Mouse (Mus musculus) heart, postnatal 14 days (tissue): Measurements from ENCODE around the gene Dot1l. TPM values are rescaled to one million over a fixed set of nuclear protein-coding genes. Genes with fewer than 3 reads are reported as not detected.

Experiments used
- DNase-seq, 2 experiments: peaks; one replicate each; pipeline ENCODE4 v3.0.0; 2021 to 2022
- intact Hi-C: fragments of 180-260 bp; cut with DNase I; formaldehyde crosslinking; loops from one replicate; pipeline ENCODE4 v1.15.1; 2025
- total RNA-seq, 2 experiments: library from RNA; stranded (reverse); gene quantifications; 2 replicates each; pipeline ENCODE4 v1.2.3; 2021

The Dot1l gene
- total RNA-seq, 2 experiments from 2014 or later = 55.1 to 56.3 TPM

DNA sequence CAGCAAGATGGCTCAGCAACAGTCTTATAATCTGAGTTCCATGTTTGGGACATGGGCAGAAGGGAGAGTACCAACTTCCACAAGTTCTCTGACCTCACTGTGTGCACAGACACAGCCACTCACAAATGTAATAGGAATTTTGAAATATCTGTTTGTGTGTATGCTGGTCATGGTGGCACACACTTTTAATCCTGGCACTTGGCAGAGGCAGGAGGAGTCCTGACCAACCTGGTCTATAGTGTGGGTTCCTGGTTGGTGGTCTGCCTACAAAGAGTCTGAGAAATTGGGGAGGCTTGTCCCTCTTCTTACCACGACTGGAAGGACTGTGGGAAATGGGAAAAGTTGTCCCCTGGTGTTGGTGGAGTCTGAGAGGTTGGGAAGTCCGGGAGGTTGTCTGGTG lies 1.5 kb downstream of the Dot1l start:
- intact Hi-C loops = no loop called here
- no peak for DNase-seq

DNA sequence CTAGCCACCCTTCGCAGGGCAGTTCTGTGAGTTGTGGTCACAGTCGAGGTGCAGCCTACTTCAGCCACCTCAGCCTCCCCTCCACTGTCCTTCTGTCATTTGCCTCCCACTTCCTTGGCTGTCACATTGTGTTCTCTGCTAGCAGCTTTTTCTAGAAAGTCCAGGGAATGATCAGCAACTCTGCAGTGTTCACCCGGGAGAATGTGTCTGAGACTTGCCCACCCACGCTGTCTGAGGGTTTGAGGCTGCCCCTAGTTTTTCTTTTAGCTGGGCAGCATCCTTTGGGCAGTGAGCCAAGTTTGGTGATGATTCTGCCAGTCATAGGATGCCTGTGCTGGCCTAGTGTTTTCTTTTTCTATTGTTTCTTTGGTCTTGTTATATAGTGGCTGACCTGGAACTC lies 2.0 kb downstream of the Dot1l start:
- intact Hi-C loops = no loop called here
- DNase-seq = no peak

GRCm38 (mm10) chr10:80757717-80758116 lies 2.7 kb downstream of the Dot1l start:
- intact Hi-C loops = loop anchor here (2.0 kb wide), 1 partner anchor 17 kb away; no protein-coding TSS in a partner anchor
- peak; percentile 82 to 90 for DNase-seq

GRCm38 (mm10) chr10:80758651-80759050 lies 3.6 kb downstream of the Dot1l start:
- no peak for DNase-seq
- intact Hi-C loops = loop anchor here (2.0 kb wide), 1 partner anchor 16 kb away; no protein-coding TSS in a partner anchor

- no peak for DNase-seq
- intact Hi-C loops = no loop called here
Measured at GRCm38 (mm10) chr10:80760596-80761524, 5.9 kb downstream of the Dot1l start.

- intact Hi-C loops = no loop called here
- no peak for DNase-seq
Measured at GRCm38 (mm10) chr10:80761821-80762220, 6.8 kb downstream of the Dot1l start.

- intact Hi-C loops = no loop called here
- DNase-seq = no peak
Measured at GRCm38 (mm10) chr10:80763502-80763901, 8.5 kb downstream of the Dot1l start.

DNA sequence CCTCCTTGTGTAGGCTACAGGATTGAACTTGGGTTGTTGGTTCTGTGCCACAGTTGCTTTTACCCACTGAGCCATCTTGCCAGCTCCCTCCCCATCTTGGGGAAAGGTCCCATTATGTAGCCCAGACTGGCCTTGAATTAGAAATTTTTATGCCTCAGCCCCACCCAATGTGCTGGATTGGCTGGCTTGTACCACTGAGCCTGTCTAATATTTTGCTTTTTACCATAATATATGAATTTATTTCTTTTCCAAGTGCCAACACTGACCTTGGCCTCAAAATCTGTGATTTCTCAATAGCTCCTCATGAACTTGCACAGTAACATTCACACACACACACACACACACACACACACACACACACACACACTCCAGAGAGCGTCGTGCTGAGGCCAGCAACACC lies 10.7 kb downstream of the Dot1l start:
- DNase-seq = no peak
- intact Hi-C loops = no loop called here

DNA sequence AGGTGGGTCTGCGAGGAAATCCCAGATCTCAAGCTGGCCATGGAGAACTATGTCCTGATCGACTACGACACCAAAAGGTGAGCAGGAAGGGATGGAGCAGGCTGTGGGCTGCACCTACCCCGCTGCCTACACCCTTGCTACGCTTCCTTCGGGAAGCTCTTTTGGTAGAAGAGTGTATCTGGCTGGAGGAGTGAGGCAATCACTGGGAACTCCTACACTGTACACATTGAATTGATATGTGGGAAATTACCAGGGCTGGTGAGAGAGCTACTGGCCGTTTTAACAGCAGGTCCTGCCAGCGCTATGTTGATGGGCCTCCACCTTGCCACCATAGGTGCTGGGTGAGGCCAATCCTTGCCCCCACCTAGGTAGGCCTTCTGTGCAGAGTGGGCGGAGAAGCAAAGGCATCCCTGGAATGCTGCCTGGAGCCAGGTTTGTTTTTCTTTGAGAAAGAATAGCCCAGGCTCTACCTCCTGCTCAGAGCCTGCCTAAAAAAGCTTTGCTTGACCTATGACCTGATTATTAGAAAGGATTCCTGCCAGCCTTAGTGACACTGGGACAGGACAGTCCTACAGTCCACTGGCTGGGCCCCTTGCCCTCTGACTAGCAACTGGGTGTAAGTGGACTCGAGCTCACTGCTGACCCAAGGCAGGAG lies 11.3 kb downstream of the Dot1l start:
- DNase-seq = peak in 1 of 2 experiments; percentile 36
- intact Hi-C loops = no loop called here

DNA sequence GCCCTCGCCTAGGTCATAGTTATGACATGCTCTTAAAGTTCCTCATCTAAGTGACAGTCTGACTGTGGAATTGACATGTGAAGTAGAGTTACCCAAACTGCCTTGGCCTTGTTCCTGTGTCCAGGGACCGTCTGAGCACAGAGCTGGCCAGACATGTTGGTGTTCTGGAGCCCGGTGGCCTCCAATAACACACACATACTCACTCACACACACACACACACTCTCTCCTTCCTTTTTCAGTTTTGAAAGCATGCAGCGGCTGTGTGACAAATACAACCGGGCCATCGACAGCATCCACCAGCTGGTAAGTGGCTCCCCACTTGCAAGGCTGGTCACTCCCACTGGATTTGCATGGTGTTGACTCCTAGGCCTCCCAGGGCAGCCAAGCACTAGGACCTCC lies 13.4 kb downstream of the Dot1l start:
- intact Hi-C loops = no loop called here
- DNase-seq = no peak

GRCm38 (mm10) chr10:80773816-80774215 lies 18.8 kb downstream of the Dot1l start:
- intact Hi-C loops = loop anchor here (1.0 to 2.0 kb wide), 2 partner anchors 15 to 26 kb away; no protein-coding TSS in a partner anchor
- no peak for DNase-seq

DNA sequence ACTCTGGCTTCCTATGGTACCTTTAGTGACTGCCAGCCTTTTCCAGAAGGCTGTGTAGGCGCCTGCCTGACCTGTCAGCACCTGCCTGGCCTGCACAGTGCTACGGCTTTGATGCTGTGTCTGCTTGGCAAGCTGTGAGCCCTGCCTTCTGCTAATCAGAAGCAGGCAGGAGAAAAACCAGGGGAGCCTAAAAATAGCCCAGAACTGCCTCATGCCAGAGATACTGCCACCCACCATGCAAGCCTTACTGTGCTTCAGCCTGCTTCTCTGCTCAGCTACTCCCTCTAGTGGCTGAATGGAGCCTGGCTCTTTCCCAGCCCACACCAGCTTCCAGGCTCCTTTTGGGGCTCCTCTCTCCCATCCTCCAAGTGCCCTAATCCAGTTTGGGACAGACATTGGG lies 19.5 kb downstream of the Dot1l start:
- DNase-seq = peak; percentile 80 to 91
- intact Hi-C loops = loop anchor here (1.0 to 2.0 kb wide), 2 partner anchors 16 to 26 kb away; no protein-coding TSS in a partner anchor

DNA sequence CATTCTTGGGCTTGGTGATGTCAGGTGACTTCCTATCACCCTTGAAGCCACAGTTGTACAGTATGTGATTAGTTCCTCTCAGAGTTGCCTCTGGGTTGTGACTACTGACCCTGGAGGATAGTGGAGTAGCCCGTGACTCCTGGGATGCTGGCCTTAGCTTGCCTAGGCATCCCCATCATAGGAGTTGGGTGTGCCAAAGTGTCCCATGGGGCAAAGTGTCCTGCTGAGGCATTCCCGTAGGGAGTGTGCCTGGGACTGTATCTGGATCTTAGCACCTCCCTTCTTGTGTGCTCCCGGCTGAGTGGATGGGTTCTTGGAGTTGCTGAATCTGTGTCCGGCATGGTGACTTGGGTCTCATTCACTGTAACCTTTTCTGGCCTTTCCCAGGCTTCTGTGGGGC lies 20.0 kb downstream of the Dot1l start:
- no peak for DNase-seq
- intact Hi-C loops = loop anchor here (1.0 to 2.0 kb wide), 2 partner anchors 16 to 27 kb away; no protein-coding TSS in a partner anchor

DNA sequence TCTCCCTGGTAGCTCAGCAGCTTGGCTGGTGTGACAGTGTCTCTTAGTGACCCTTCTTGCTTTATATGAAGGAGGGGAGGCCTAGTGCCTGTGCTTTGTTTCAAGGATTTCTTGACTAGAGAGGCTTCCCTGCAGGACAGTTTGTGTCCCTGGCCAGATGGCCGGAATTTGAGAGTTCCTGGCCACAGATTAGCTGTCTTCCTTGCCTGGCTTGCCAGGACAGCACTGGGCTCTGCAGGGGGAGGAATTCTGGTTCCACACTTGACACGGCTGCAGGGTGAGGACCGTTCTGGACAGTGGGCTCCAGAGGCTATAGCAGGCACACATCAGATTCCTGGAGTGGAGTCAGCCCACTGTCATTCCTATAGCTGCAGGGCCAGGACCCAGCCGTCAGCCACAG lies 20.7 kb downstream of the Dot1l start:
- DNase-seq = no peak
- intact Hi-C loops = loop anchor here (2.0 kb wide), 1 partner anchor 17 kb away; no protein-coding TSS in a partner anchor

- intact Hi-C loops = no loop called here
- no peak for DNase-seq
Measured at GRCm38 (mm10) chr10:80776358-80776869, 21.4 kb downstream of the Dot1l start.

DNA sequence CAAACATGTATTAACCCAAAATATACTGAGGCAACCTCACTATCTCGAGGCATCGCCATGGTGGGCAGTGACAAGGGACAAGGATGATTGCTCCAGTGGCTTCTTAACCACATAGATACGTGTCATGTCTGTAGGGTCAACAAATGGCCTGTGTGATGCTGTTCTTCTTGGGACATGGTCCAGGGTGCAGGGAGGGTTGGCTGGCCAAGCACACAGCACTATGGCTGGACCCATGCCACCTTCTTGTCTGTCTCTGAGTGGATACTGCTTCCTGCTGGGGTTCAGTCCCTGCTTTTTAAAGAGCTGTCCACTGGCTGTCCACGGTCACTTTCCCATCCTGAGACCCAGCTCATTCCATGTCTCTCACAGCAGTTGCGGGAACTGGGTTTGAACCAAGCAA lies 22.1 kb downstream of the Dot1l start:
- intact Hi-C loops = no loop called here
- no peak for DNase-seq

- intact Hi-C loops = no loop called here
- no peak for DNase-seq
Measured at GRCm38 (mm10) chr10:80779565-80779964, 24.6 kb downstream of the Dot1l start.

DNA sequence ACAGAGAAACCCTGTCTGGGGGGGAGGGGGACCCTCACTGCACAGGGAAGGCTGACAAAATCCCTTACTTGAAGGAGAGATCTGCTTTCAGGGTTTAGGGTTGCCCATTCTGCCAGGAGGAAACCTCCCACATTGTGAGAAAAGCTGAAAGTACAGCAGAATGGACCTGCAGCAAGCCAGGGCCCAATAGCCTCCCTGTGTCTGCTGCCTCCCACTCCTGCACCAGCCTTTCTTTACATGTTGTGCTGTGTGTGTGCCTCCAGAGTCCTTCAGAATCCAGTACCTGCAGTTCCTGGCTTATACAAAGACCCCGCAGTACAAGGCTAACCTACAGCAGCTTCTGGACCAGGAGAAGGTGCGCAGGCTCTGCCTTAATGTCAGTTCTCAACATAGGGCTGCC lies 29.3 kb downstream of the Dot1l start:
- no peak for DNase-seq
- intact Hi-C loops = no loop called here

GRCm38 (mm10) chr10:80784871-80785270 lies 29.9 kb downstream of the Dot1l start:
- DNase-seq = no peak
- intact Hi-C loops = no loop called here

GRCm38 (mm10) chr10:80785963-80786362 lies 31.0 kb downstream of the Dot1l start:
- DNase-seq = no peak
- intact Hi-C loops = no loop called here

DNA sequence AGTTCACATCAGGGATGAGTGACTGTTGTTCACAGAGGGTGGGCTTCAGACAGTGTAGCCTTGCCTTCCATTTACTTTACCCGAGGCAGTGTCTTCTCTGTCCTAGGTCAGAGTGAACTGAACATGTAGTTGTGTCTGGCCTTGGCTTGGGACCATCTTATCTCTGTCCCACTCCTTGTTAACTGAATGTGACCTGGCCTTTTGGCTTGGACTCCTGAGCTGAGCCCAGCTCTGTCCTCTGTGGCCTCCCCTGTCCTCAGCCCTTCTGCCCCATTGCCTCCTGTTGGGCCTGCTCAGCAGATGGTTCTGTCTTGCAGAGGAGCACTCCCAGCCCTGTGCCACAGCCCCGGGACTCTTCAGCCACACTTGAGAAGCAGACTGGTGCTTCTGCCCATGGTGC lies 32.5 kb downstream of the Dot1l start:
- DNase-seq = peak in 1 of 2 experiments; percentile 59
- intact Hi-C loops = no loop called here
